31 mouse cellular contexts compared by ENCODE assay signal in the genomic region with DNA sequence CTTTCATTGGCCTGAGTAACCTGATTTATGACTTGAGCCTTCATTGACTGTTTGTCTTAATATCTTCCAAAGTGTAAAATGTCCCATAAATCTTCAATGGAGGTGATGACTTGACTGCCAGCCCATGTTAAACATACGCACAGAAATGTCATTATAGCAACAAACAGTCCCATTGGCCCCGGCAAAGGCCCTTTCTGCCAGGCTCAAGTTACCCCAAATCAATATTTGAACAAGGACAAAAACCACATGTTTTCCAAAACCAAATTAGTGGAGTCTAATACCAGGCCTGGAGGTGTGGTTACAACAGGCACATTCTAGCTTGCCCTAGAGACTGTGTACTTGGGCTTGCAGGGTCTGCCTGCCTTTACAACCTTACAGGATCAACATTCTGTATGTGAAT.
DNase-seq lines count a peak whose midpoint lies in the region; ATAC-seq and TF ChIP-seq lines count a peak whose summit lies in the region.
"Had no signal": no experiment of that assay in that cellular context is flagged by ENCODE, and none has a peak within 500 bp of the region (broad histone marks: within the 10 kb centered on the region; RNA-seq: fewer than 3 reads in every experiment).

No protein-coding gene starts in this region.

- intact Hi-C loops in heart, postnatal 10 days (cut with DNase I), result no loop called here

- peak; percentile 26 for DNase-seq in embryonic facial prominence, embryonic 11.5 days (ENCODE audit: low spot score)
- no peak for DNase-seq in embryonic facial prominence, embryonic 10.5 days (ENCODE audit: low spot score)
- no peak for DNase-seq in lung, embryonic 14.5 days
- no peak for DNase-seq in lung, postnatal 4 days
- peak; percentile 9 for DNase-seq in embryo, embryonic 11.5 days (ENCODE audit: low read depth, low spot score)
- peak; percentile 37 for DNase-seq in limb, embryonic 10.5 days (ENCODE audit: low spot score)
- no peak for DNase-seq in gastrocnemius, postnatal 25 days
- no peak for DNase-seq in heart, postnatal 10 days
- DNase-seq: adrenal gland, adult 2 months; adrenal gland, postnatal 36 days; cerebellum, adult 2 months; cerebellum, postnatal 14 days; gastrocnemius, postnatal 36 days; heart, adult 18-20 months; kidney, adult 9 months; kidney, postnatal 10 days; layer of hippocampus, postnatal 36 days; right cerebral cortex, adult 18-20 months; thymus, adult 18-20 months; thymus, postnatal 25 days had no signal

- H3K4me3 ChIP-seq in embryonic facial prominence, embryonic 11.5 days (ENCODE audit: low read depth, low read length), result no peak overlapping the region
- no peak overlapping the region for H3K4me3 ChIP-seq in embryonic facial prominence, embryonic 10.5 days
- H3K4me3 ChIP-seq in lung, embryonic 14.5 days (ENCODE audit: low read depth, low read length), result no peak overlapping the region
- H3K4me3 ChIP-seq in limb, embryonic 10.5 days, result no peak overlapping the region
- H3K4me3 ChIP-seq: forebrain, embryonic 13.5 days; heart, embryonic 12.5 days; limb, embryonic 13.5 days; liver, embryonic 15.5 days; megakaryocyte, embryonic 14.5 days; midbrain, embryonic 12.5 days; myocyte; neural tube, embryonic 12.5 days had no signal

- no peak overlapping the region for H3K9ac ChIP-seq in embryonic facial prominence, embryonic 11.5 days (replicated peaks; ENCODE audit: low read length)
- H3K9ac ChIP-seq in lung, embryonic 14.5 days, result no peak overlapping the region
- H3K9ac ChIP-seq: forebrain, embryonic 13.5 days; heart, embryonic 12.5 days; hindbrain, embryonic 14.5 days; limb, embryonic 13.5 days; liver, embryonic 15.5 days; midbrain, embryonic 12.5 days; neural tube, embryonic 12.5 days had no signal

- H3K4me1 ChIP-seq in embryonic facial prominence, embryonic 11.5 days (ENCODE audit: control insufficient read depth, insufficient read depth, low read length), result no peaks in the 10 kb centered on the region
- peaks cover 7% of the 10 kb centered on the region for H3K4me1 ChIP-seq in embryonic facial prominence, embryonic 10.5 days
- peaks cover 19% of the 10 kb centered on the region for H3K4me1 ChIP-seq in lung, embryonic 14.5 days (ENCODE audit: insufficient read depth)
- peaks cover 26% of the 10 kb centered on the region for H3K4me1 ChIP-seq in limb, embryonic 10.5 days
- H3K4me1 ChIP-seq: forebrain, embryonic 13.5 days; midbrain, embryonic 12.5 days; neural tube, embryonic 12.5 days had no signal

- no peaks in the 10 kb centered on the region for H3K27me3 ChIP-seq in embryonic facial prominence, embryonic 11.5 days (ENCODE audit: control insufficient read depth, insufficient read depth, low read length)
- no peaks in the 10 kb centered on the region for H3K27me3 ChIP-seq in embryonic facial prominence, embryonic 10.5 days (replicated peaks; ENCODE audit: low read depth, poor library complexity, severe bottlenecking)
- no peaks in the 10 kb centered on the region for H3K27me3 ChIP-seq in lung, embryonic 14.5 days (ENCODE audit: insufficient read depth, low read length)
- H3K27me3 ChIP-seq in limb, embryonic 10.5 days (ENCODE audit: low read depth, poor library complexity, severe bottlenecking), result 0 out of 2 replicates have a peak, but pooled peaks cover 4% of the 10 kb centered on the region
- H3K27me3 ChIP-seq: forebrain, embryonic 13.5 days; heart, embryonic 12.5 days; limb, embryonic 13.5 days; liver, embryonic 15.5 days; midbrain, embryonic 12.5 days; neural tube, embryonic 12.5 days had no signal

- no peak overlapping the region for H3K27ac ChIP-seq in embryonic facial prominence, embryonic 11.5 days (replicated peaks; ENCODE audit: low read depth, low read length)
- no peak overlapping the region for H3K27ac ChIP-seq in embryonic facial prominence, embryonic 10.5 days (replicated peaks)
- H3K27ac ChIP-seq in lung, embryonic 14.5 days (ENCODE audit: low read depth), result peak overlapping the region; percentile 58; the same call in 1 of the 2 replicates
- peak overlapping the region; percentile 74; the same call in 1 of the 2 replicates for H3K27ac ChIP-seq in limb, embryonic 10.5 days
- H3K27ac ChIP-seq: forebrain, embryonic 13.5 days; hindbrain, embryonic 14.5 days; limb, embryonic 13.5 days; midbrain, embryonic 12.5 days; neural tube, embryonic 12.5 days; stomach, postnatal 0 days had no signal

- WGBS in embryonic facial prominence, embryonic 11.5 days, result 50% methylated on average over 2 of the region's 2 CpGs
- WGBS in embryonic facial prominence, embryonic 10.5 days, result 72% methylated on average over 2 of the region's 2 CpGs
- 30% methylated on average over 2 of the region's 2 CpGs for WGBS in lung, embryonic 14.5 days
- 30% methylated on average over 2 of the region's 2 CpGs for WGBS in limb, embryonic 10.5 days

- H3K9me3 ChIP-seq in embryonic facial prominence, embryonic 11.5 days (replicated peaks; ENCODE audit: control insufficient read depth, low read length), result no peaks in the 10 kb centered on the region
- no peaks in the 10 kb centered on the region for H3K9me3 ChIP-seq in embryonic facial prominence, embryonic 10.5 days
- H3K9me3 ChIP-seq in lung, embryonic 14.5 days (ENCODE audit: low read depth, low read length), result no peaks in the 10 kb centered on the region
- H3K9me3 ChIP-seq in limb, embryonic 10.5 days (replicated peaks), result no peaks in the 10 kb centered on the region
- H3K9me3 ChIP-seq: forebrain, embryonic 13.5 days; heart, embryonic 12.5 days; limb, embryonic 13.5 days; liver, embryonic 15.5 days; megakaryocyte, embryonic 14.5 days; midbrain, embryonic 12.5 days; neural tube, embryonic 12.5 days had no signal

- no peak for TF ChIP-seq CTCF in lung, embryonic 14.5 days (IDR thresholded peaks at IDR 0.05; ENCODE audit: low read depth)

- ATAC-seq in embryonic facial prominence, embryonic 11.5 days (replicated peaks; ENCODE audit: insufficient number of reproducible peaks, low FRiP score, low TSS enrichment, low read depth), result no peak
- peak; percentile 52; the same call in 1 of the 2 replicates for ATAC-seq in lung, embryonic 14.5 days (ENCODE audit: insufficient read depth)
- ATAC-seq: forebrain, embryonic 13.5 days; inflammation-experienced regulatory T-cells, adult 6 months had no signal

- H3K36me3 ChIP-seq in embryonic facial prominence, embryonic 11.5 days (replicated peaks; ENCODE audit: control insufficient read depth, insufficient read depth, low read depth, low read length), result no peaks in the 10 kb centered on the region
- no peaks in the 10 kb centered on the region for H3K36me3 ChIP-seq in embryonic facial prominence, embryonic 10.5 days (replicated peaks)
- no peaks in the 10 kb centered on the region for H3K36me3 ChIP-seq in lung, embryonic 14.5 days (ENCODE audit: insufficient read depth)
- H3K36me3 ChIP-seq in limb, embryonic 10.5 days, result no peaks in the 10 kb centered on the region
- H3K36me3 ChIP-seq: heart, embryonic 12.5 days; limb, embryonic 13.5 days; liver, embryonic 15.5 days; midbrain, embryonic 12.5 days; neural tube, embryonic 12.5 days had no signal

- no peak overlapping the region for H3K4me2 ChIP-seq in embryonic facial prominence, embryonic 11.5 days (ENCODE audit: low read depth, low read length)
- H3K4me2 ChIP-seq in lung, embryonic 14.5 days, result no peak overlapping the region
- H3K4me2 ChIP-seq: forebrain, embryonic 13.5 days; heart, embryonic 12.5 days; hindbrain, embryonic 14.5 days; limb, embryonic 13.5 days; liver, embryonic 15.5 days; midbrain, embryonic 12.5 days; neural tube, embryonic 12.5 days had no signal

Comparison
In these comparisons a context has a peak if more than half of its experiments do, and no peak if none do; other contexts are left out.
1. DNase-seq: peak in embryonic facial prominence, embryonic 11.5 days (single experiment), embryo, embryonic 11.5 days (single experiment) and limb, embryonic 10.5 days (single experiment); none in embryonic facial prominence, embryonic 10.5 days (single experiment), lung, embryonic 14.5 days (single experiment), lung, postnatal 4 days (0 of 2), gastrocnemius, postnatal 25 days (single experiment) and heart, postnatal 10 days (0 of 2).
2. H3K27ac ChIP-seq: peak in lung, embryonic 14.5 days (single experiment) and limb, embryonic 10.5 days (single experiment); none in embryonic facial prominence, embryonic 11.5 days (single experiment) and embryonic facial prominence, embryonic 10.5 days (single experiment).